Mouse (Mus musculus): Measurements from ENCODE around the gene Slc9a8.

Slc9a8 gene

GRCm38 (mm10) chr2:167507719-167508385 lies 86.3 kb downstream of the Slc9a8 start:
- no peak for DNase-seq (ENCODE audit: low read depth, low spot score)

GRCm38 (mm10) chr2:167508569-167508968 lies 87.1 kb downstream of the Slc9a8 start:
- no peak for DNase-seq (ENCODE audit: low read depth, low spot score)

GRCm38 (mm10) chr2:167510485-167510884 lies 89.0 kb downstream of the Slc9a8 start:
- DNase-seq (ENCODE audit: low read depth, low spot score) = no peak

- DNase-seq (ENCODE audit: low read depth, low spot score) = no peak
These were observed 90.9 kb downstream of the Slc9a8 start for GRCm38 (mm10) chr2:167512365-167512764.

- DNase-seq (ENCODE audit: low read depth, low spot score) = no peak
These were observed 91.5 kb downstream of the Slc9a8 start for GRCm38 (mm10) chr2:167512970-167513369.

GRCm38 (mm10) chr2:167514641-167515040 lies 93.1 kb downstream of the Slc9a8 start:
- no peak for DNase-seq (ENCODE audit: low read depth, low spot score)

GRCm38 (mm10) chr2:167515688-167516087 lies 94.2 kb downstream of the Slc9a8 start:
- no peak for DNase-seq (ENCODE audit: low read depth, low spot score)

- no peak for DNase-seq (ENCODE audit: low read depth, low spot score)
These were observed 98.2 kb downstream of the Slc9a8 start for GRCm38 (mm10) chr2:167519606-167520252.

All from c-Kit-negative CD71-positive TER-119-positive erythroid progenitor cells, embryonic 14.5 days (primary cell).